Mouse (Mus musculus): ENCODE results near the gene Stk40. TPM values are rescaled to one million over a fixed set of nuclear protein-coding genes. Genes with fewer than 3 reads are reported as not detected.

The Stk40 gene
- polyA plus RNA-seq, 1 experiment from 2014 or later, result 28.1 TPM

- no peak for ATAC-seq (ENCODE audit: low FRiP score)
These were observed 11.7 kb downstream of the Stk40 start for GRCm38 (mm10) chr4:126115411-126115810.

GRCm38 (mm10) chr4:126115871-126116521 is 12.2 kb downstream of the Stk40 start:
- H3K9me3 ChIP-seq (replicated peaks), result no peaks in the 10 kb centered on the region
- H3K27me3 ChIP-seq (replicated peaks), result no peaks in the 10 kb centered on the region
- H3K9ac ChIP-seq (replicated peaks), result no peak overlapping the region
- no peak overlapping the region for H3K4me2 ChIP-seq
- 58% methylated on average over 6 of the region's 6 CpGs for WGBS
- no peak overlapping the region for H3K27ac ChIP-seq (replicated peaks)
- no peak for ATAC-seq (ENCODE audit: low FRiP score)
- H3K36me3 ChIP-seq, result peaks cover 4% of the 10 kb centered on the region
- no peak overlapping the region for H3K4me3 ChIP-seq (replicated peaks)
- peaks cover 44% of the 10 kb centered on the region for H3K4me1 ChIP-seq

More at GRCm38 (mm10) chr4:126115411-126115810, 11.7 kb downstream of the Stk40 start:
- Histone ChIP-seq H3K4me2 (no peak overlapping the region), H3K9me3 (replicated peaks) (no peaks in the 10 kb centered on the region), H3K27ac (replicated peaks) (no peak overlapping the region), H3K36me3 (no peaks in the 10 kb centered on the region), H3K27me3 (replicated peaks) (no peaks in the 10 kb centered on the region), H3K9ac (replicated peaks) (no peak overlapping the region), H3K4me1 (peaks cover 50% of the 10 kb centered on the region), H3K4me3 (replicated peaks) (no peak overlapping the region)
- WGBS, result 91% methylated on average over 9 of the region's 9 CpGs

- no peak overlapping the region for H3K27ac ChIP-seq (replicated peaks)
These were observed 13.4 kb downstream of the Stk40 start for GRCm38 (mm10) chr4:126117116-126117515.

GRCm38 (mm10) chr4:126118651-126119050 is 14.9 kb downstream of the Stk40 start:
- H3K9me3 ChIP-seq (replicated peaks), result no peaks in the 10 kb centered on the region
- WGBS, result 60% methylated on average over 4 of the region's 4 CpGs
- H3K27ac ChIP-seq (replicated peaks), result no peak overlapping the region
- H3K36me3 ChIP-seq, result peaks cover 8% of the 10 kb centered on the region
- no peaks in the 10 kb centered on the region for H3K27me3 ChIP-seq (replicated peaks)
- no peak overlapping the region for H3K4me3 ChIP-seq (replicated peaks)
- ATAC-seq (ENCODE audit: low FRiP score), result no peak
- H3K4me1 ChIP-seq, result peaks cover 28% of the 10 kb centered on the region
- no peak overlapping the region for H3K4me2 ChIP-seq
- H3K9ac ChIP-seq (replicated peaks), result no peak overlapping the region

More at GRCm38 (mm10) chr4:126117116-126117515, 13.4 kb downstream of the Stk40 start:
- no peaks in the 10 kb centered on the region for H3K27me3 ChIP-seq (replicated peaks)
- 82% methylated on average over 8 of the region's 8 CpGs for WGBS
- no peak overlapping the region for H3K9ac ChIP-seq (replicated peaks)
- no peak for ATAC-seq (ENCODE audit: low FRiP score)
- no peak overlapping the region for H3K4me2 ChIP-seq
- H3K4me3 ChIP-seq (replicated peaks), result no peak overlapping the region
- H3K9me3 ChIP-seq (replicated peaks), result no peaks in the 10 kb centered on the region
- H3K4me1 ChIP-seq, result peaks cover 33% of the 10 kb centered on the region
- H3K36me3 ChIP-seq, result peaks cover 8% of the 10 kb centered on the region

DNA sequence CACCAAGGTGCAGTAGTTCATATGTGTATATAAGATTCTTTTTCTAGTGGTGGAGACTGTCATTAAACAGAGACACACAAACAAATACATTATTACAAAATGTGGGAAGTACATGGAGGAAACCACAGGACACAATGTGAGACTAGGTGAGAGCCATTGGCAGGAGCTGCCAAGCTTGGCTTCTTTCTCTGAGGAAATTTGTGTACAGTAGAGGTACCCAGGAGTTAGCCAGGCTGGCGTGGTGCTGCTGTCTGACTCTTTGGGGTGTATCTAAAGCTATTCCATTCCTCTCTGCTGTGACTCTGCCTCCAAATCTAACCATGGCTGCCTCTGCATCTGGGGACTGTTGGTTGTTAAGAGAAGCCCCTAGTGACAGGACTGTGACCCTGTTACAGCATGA is 15.3 kb downstream of the Stk40 start:
- Histone ChIP-seq H3K9me3 (replicated peaks) (no peaks in the 10 kb centered on the region), H3K4me2 (no peak overlapping the region), H3K36me3 (peaks cover 9% of the 10 kb centered on the region), H3K27ac (replicated peaks) (no peak overlapping the region), H3K4me1 (peaks cover 25% of the 10 kb centered on the region; the same call in 1 of the 2 replicates), H3K27me3 (replicated peaks) (no peaks in the 10 kb centered on the region), H3K4me3 (replicated peaks) (no peak overlapping the region), H3K9ac (replicated peaks) (no peak overlapping the region)
- no peak for ATAC-seq (ENCODE audit: low FRiP score)
- 77% methylated on average over 1 of the region's 1 CpGs for WGBS

DNA sequence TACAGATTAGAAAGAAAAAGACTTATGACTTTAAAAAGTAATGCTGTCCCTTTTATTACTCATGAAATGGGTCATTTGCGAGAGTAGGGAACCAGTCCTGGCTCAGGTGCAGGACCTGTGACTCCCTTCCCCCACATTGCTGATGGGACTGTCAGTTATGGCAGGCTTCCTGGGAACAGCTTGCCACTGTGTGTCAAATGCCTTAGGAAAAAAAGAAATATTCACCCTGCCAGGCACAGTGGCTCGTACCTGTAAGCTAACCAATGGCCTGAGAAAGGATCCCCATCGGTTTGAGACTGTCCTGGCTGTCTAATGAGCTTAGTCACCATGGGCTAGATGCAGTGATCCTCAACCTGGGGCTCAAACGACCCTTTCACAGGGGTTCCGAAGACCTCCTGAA is 16.3 kb downstream of the Stk40 start:
- WGBS, result 83% methylated on average over 5 of the region's 5 CpGs
- peaks cover 19% of the 10 kb centered on the region for H3K36me3 ChIP-seq
- H3K27me3 ChIP-seq (replicated peaks), result no peaks in the 10 kb centered on the region
- no peak for ATAC-seq (ENCODE audit: low FRiP score)
- H3K4me3 ChIP-seq (replicated peaks), result no peak overlapping the region
- no peak overlapping the region for H3K27ac ChIP-seq (replicated peaks)
- H3K4me2 ChIP-seq, result no peak overlapping the region
- H3K9me3 ChIP-seq (replicated peaks), result no peaks in the 10 kb centered on the region
- H3K4me1 ChIP-seq, result peaks cover 25% of the 10 kb centered on the region; the same call in 1 of the 2 replicates
- no peak overlapping the region for H3K9ac ChIP-seq (replicated peaks)

DNA sequence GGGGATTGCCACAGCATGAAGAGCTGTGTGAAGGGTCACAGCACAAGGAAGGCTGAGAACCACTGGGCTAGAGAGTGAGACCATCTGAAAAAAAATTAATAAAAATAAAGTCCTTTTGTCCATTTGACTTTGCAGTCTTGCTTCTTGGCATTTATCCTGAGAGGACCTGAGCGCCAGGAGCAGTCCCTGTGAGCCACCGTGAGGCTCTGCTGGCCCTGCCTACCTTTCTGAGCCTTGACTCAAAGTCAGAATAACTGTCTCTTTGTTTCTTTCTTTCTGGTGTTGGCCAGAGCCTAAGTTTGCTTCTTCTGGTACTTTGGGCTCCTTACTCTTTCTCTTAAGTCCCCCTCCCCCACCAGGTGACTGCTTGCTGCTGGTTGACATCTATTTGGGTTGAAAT is 16.7 kb downstream of the Stk40 start:
- 93% methylated on average over 2 of the region's 2 CpGs for WGBS
- peaks cover 23% of the 10 kb centered on the region for H3K36me3 ChIP-seq
- no peaks in the 10 kb centered on the region for H3K9me3 ChIP-seq (replicated peaks)
- no peak overlapping the region for H3K27ac ChIP-seq (replicated peaks)
- no peak for ATAC-seq (ENCODE audit: low FRiP score)
- H3K27me3 ChIP-seq (replicated peaks), result no peaks in the 10 kb centered on the region
- H3K4me1 ChIP-seq, result peaks cover 21% of the 10 kb centered on the region; the same call in 1 of the 2 replicates
- H3K4me2 ChIP-seq, result no peak overlapping the region
- H3K4me3 ChIP-seq (replicated peaks), result no peak overlapping the region
- no peak overlapping the region for H3K9ac ChIP-seq (replicated peaks)

GRCm38 (mm10) chr4:126123309-126124040 is 19.7 kb downstream of the Stk40 start:
- Histone ChIP-seq H3K4me1 (peaks cover 7% of the 10 kb centered on the region; the same call in 1 of the 2 replicates), H3K4me3 (replicated peaks) (no peak overlapping the region), H3K27me3 (replicated peaks) (no peaks in the 10 kb centered on the region), H3K27ac (replicated peaks) (no peak overlapping the region; the same call in 1 of the 2 replicates), H3K4me2 (no peak overlapping the region), H3K36me3 (peaks cover 38% of the 10 kb centered on the region), H3K9ac (replicated peaks) (no peak overlapping the region), H3K9me3 (replicated peaks) (no peaks in the 10 kb centered on the region)
- no peak for ATAC-seq (ENCODE audit: low FRiP score)
- 84% methylated on average over 10 of the region's 10 CpGs for WGBS

DNA sequence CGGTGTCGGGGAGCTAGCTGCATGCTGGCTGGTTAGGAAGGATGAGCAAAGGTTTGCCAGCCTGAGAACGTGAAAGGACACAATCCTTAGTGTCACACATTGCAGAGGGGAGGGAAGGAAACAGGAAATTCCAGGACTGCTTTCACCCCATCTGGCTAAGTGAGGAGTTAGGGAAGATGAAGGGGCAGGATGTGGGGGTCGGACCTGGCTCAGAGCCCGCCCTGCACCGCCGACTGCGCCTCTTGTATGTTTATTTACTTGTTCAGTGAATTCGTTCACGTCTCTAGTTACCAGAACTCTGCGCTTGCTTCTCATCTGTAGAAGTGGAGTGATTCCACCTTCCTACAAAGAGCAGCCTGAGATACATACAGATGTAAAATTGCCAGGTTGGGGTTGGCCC is 26.7 kb downstream of the Stk40 start:
- WGBS, result 77% methylated on average over 11 of the region's 11 CpGs
- Histone ChIP-seq H3K4me1 (peaks cover 25% of the 10 kb centered on the region), H3K27ac (replicated peaks) (peak overlapping the region; percentile 69)

GRCm38 (mm10) chr4:126131290-126132121 is 27.7 kb downstream of the Stk40 start:
- Histone ChIP-seq H3K9me3 (replicated peaks) (no peaks in the 10 kb centered on the region), H3K4me2 (no peak overlapping the region), H3K4me1 (peaks cover 25% of the 10 kb centered on the region), H3K9ac (replicated peaks) (no peak overlapping the region), H3K27me3 (replicated peaks) (no peaks in the 10 kb centered on the region), H3K27ac (replicated peaks) (peak overlapping the region; percentile 69), H3K36me3 (peaks cover 52% of the 10 kb centered on the region), H3K4me3 (replicated peaks) (no peak overlapping the region)
- ATAC-seq (ENCODE audit: low FRiP score), result peak; percentile 63
- 51% methylated on average over 10 of the region's 10 CpGs for WGBS

More for the DNA sequence above, 26.7 kb downstream of the Stk40 start:
- no peak overlapping the region for H3K4me3 ChIP-seq (replicated peaks)
- no peak overlapping the region for H3K4me2 ChIP-seq
- H3K36me3 ChIP-seq, result peaks cover 52% of the 10 kb centered on the region
- H3K9ac ChIP-seq (replicated peaks), result no peak overlapping the region
- no peaks in the 10 kb centered on the region for H3K9me3 ChIP-seq (replicated peaks)
- ATAC-seq (ENCODE audit: low FRiP score), result no peak
- no peaks in the 10 kb centered on the region for H3K27me3 ChIP-seq (replicated peaks)

GRCm38 (mm10) chr4:126132636-126133264 is 29.0 kb downstream of the Stk40 start:
- H3K27ac ChIP-seq (replicated peaks), result peak overlapping the region; percentile 69; the same call in 1 of the 2 replicates
- H3K9me3 ChIP-seq (replicated peaks), result no peaks in the 10 kb centered on the region
- ATAC-seq (ENCODE audit: low FRiP score), result no peak
- peaks cover 25% of the 10 kb centered on the region for H3K4me1 ChIP-seq
- peaks cover 57% of the 10 kb centered on the region for H3K36me3 ChIP-seq
- 72% methylated on average over 6 of the region's 6 CpGs for WGBS
- no peak overlapping the region for H3K4me3 ChIP-seq (replicated peaks)
- H3K9ac ChIP-seq (replicated peaks), result no peak overlapping the region
- no peak overlapping the region for H3K4me2 ChIP-seq
- no peaks in the 10 kb centered on the region for H3K27me3 ChIP-seq (replicated peaks)

Data from neural tube, embryonic 15.5 days (tissue).